Mouse (Mus musculus): ENCODE measurements around the gene Ubfd1.

DNA sequence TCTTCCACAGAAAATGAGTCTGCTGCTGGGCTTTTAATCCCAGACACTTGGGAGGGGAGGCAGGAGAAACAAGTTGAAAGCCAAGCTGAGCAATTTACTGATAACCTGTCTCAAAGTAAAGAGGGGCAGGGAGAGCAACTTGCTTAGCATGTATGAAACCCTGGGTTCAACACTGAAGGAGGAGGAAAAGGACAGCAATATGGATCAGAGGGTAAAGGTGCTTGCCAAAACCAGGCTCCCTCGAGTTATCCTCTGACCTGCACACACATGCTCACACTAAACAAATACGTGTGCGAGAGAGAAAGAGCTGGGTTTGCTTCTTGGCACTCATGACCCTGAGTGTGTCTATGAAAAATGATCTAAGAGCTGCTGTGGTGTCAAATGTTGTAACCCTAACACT, 31.0 kb downstream of the Ubfd1 start:
- no peak for TF ChIP-seq CTCF (IDR thresholded peaks at IDR 0.05; ENCODE audit: low read depth)
- TF ChIP-seq EP300 (optimal IDR thresholded peaks at IDR 0.05): no peak
